Mouse (Mus musculus) left cerebral cortex, postnatal 10 days (tissue): ENCODE results near the gene Lce3f. TPM values are rescaled to one million over a fixed set of nuclear protein-coding genes. Genes with fewer than 3 reads are reported as not detected.

Experiments
- DNase-seq, 2 experiments: peaks; one replicate each; pipeline ENCODE4 v3.0.0; 2021 to 2022; ENCODE audit warnings: low spot score in 2 of 2, mixed read lengths in 1 of 2; ENCODE audit errors: extremely low spot score in 1 of 2
- intact Hi-C: fragments of 180-260 bp; cut with DNase I; formaldehyde crosslinking; loops from one replicate; pipeline ENCODE4 v1.15.1; 2025
- total RNA-seq, 2 experiments: library from RNA; stranded (reverse); gene quantifications; 2 replicates each; pipeline ENCODE4 v1.2.3; 2021

Gene Lce3f
- not detected for total RNA-seq

- intact Hi-C loops, result no loop called here
- no peak for DNase-seq
Observed at GRCm38 (mm10) chr3:92991926-92992325, at the start of gene Lce3f. Gene Lce3f (plus strand): TSS chr3:92992226.

- DNase-seq, result no peak
- intact Hi-C loops, result no loop called here
Observed at GRCm38 (mm10) chr3:92944186-92944585, 47.8 kb upstream of the Lce3f start, which contains the start of gene Lce3c. Gene Lce3c (plus strand): TSS chr3:92944486.

GRCm38 (mm10) chr3:92957090-92957489 lies 34.9 kb upstream of the Lce3f start, which contains the start of gene Lce3d:
Gene Lce3d (plus strand): TSS chr3:92957390.
- intact Hi-C loops, result no loop called here
- DNase-seq, result no peak

DNA sequence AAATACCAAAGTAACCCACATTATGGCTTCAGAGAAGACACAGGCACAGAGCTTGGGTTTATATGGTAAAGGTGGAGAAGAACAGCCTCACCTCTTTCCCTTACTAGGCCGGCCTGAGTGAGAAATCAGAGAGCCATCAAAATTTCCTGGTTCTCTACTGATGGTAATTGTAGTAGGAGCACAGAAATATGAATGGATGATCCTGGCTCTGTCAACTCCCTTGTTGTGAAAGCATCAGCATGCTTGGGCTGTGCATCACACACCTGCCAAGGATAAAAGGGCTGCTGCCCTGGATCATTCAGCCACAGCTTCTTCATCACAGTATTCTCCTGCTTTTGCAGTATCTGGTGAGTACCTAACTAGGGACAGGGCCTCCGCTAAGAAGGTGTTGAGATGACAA lies 25.3 kb upstream of the Lce3f start, which contains the start of gene Lce3e:
Lce3e (plus strand) TSS at position 301 of the 400 bp plus-strand sequence.
- intact Hi-C loops, result no loop called here
- DNase-seq, result no peak

DNA sequence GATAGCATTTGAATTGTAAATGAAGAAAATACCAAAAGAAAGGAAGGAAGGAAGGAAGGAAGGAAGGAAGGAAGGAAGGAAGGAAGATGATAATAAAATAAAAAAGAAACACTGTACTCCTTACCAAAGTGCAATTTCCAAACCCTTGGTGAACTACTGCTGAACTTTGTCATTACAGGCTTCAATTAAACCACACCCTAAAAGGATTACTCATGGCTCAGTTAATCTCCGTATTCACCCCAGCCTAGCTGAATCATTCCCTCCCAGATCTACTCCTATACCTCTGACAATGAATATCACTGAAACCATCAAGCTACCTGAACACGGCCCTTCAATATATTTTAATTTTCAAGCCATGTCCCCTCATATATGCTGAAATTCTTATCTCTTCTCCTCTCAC lies 13.5 kb upstream of the Lce3f start:
- intact Hi-C loops, result no loop called here
- DNase-seq, result no peak

- peak; percentile 74 to 82 for DNase-seq
- intact Hi-C loops, result no loop called here
Observed at GRCm38 (mm10) chr3:92998691-92999090, 6.7 kb downstream of the Lce3f start.

DNA sequence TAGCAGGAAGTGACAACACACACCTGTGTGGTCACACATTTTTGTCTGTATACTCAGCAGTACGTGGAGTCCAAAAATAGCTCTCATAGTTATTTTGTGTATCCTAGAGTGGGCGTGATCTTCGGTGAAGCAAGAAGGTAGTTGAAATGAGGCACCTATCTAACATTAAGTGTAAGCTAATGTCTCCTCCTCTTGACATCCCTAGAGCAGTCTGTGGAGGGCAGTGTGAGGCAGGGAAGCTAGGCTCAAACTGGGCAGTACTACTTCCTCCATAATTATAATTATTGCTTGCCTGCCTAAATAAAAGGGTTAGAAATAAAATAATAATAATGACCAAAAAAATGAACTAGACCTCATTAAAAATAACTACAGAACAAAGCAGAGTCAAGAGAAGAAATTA lies 8.6 kb downstream of the Lce3f start:
- intact Hi-C loops, result loop anchor here (10.0 kb wide), 1 partner anchor 846 kb away; no protein-coding TSS in a partner anchor
- DNase-seq, result no peak

DNA sequence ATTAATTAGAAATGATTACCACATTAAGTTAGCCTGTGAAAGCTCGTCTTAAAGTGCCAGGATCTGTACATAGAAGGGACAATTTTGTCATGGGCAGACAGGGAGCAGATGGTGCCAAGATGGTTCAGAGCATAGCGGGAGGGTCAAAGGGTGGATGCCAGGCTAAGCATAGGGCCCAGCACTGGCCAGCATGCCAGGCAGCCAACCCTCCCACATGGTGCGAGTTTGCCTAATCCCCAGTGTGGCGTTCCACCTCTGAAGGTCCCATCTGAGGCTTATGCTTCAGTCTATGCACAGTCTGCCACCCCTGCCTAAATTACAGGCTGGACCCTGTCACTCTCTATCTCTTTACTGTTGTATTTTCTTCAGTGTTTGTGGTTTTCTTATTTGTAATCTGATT lies 10.8 kb downstream of the Lce3f start:
- DNase-seq, result no peak
- intact Hi-C loops, result loop anchor here (10.0 kb wide), 1 partner anchor 848 kb away; no protein-coding TSS in a partner anchor

- intact Hi-C loops, result no loop called here
Observed at GRCm38 (mm10) chr3:93014378-93014801, 22.4 kb downstream of the Lce3f start.

GRCm38 (mm10) chr3:93014871-93015270 lies 22.8 kb downstream of the Lce3f start:
- DNase-seq, result no peak
- intact Hi-C loops, result no loop called here

More at GRCm38 (mm10) chr3:93014378-93014801, 22.4 kb downstream of the Lce3f start:
- peak in 1 of 2 experiments; percentile 65 for DNase-seq

GRCm38 (mm10) chr3:93015460-93016104 lies 23.6 kb downstream of the Lce3f start, which contains the start of gene Crct1:
Gene Crct1 (minus strand): TSS chr3:93015687.
- intact Hi-C loops, result no loop called here
- no peak for DNase-seq

DNA sequence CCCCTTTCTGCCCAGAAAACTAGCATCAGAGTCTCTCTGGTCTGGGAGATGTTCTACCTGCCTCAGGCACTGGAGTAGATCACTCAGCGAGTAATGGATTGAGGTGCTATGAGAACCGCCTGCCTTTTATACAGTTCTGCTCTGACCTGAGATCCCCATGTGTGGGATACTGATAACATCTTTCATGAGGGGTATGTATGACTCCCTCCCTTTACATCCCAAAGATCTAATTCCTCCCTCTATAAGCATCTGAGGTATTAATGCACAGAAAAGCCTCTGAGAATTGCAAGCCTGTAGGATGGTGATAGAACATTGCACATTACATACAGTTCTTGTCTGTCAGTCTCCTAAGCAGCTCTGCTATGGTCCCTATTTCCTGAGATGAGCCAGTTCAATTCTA lies 26.9 kb downstream of the Lce3f start, which contains the start of gene Lce1m:
Lce1m (minus strand) TSS at position 101 of the 400 bp plus-strand sequence.
- intact Hi-C loops, result no loop called here
- no peak for DNase-seq

- DNase-seq, result no peak
- intact Hi-C loops, result no loop called here
Observed at GRCm38 (mm10) chr3:93021171-93021570, 29.1 kb downstream of the Lce3f start.

GRCm38 (mm10) chr3:93023411-93024184 lies 31.6 kb downstream of the Lce3f start:
- no peak for DNase-seq
- intact Hi-C loops, result no loop called here

DNA sequence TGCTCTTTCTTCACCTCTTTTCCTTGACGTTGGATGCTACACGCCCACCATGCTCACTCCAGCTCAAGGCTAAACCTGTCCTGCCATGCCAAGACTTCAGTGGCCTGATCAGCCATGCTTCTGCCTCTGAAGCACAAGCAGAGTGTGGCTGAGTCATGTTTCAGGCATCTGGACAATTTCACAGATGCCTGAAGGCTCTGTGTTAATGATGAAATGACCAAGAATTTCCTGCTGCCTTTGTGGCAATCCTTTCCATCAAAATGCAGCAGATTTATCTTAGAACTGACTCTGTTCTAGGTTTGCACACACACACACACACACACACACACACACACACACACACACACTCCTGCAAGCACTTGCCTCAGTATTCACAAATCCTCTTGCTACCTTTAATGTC lies 33.5 kb downstream of the Lce3f start:
- intact Hi-C loops, result no loop called here
- DNase-seq, result no peak

- DNase-seq, result peak in 1 of 2 experiments; percentile 42
- intact Hi-C loops, result loop anchor here (5.0 to 10.0 kb wide), 2 partner anchors 124 to 887 kb away; partner anchors contain the start of gene Lelp1
Observed at GRCm38 (mm10) chr3:93031450-93031849, 39.4 kb downstream of the Lce3f start.
